ENCODE assay signal across 11 mouse cellular contexts in the genomic region with DNA sequence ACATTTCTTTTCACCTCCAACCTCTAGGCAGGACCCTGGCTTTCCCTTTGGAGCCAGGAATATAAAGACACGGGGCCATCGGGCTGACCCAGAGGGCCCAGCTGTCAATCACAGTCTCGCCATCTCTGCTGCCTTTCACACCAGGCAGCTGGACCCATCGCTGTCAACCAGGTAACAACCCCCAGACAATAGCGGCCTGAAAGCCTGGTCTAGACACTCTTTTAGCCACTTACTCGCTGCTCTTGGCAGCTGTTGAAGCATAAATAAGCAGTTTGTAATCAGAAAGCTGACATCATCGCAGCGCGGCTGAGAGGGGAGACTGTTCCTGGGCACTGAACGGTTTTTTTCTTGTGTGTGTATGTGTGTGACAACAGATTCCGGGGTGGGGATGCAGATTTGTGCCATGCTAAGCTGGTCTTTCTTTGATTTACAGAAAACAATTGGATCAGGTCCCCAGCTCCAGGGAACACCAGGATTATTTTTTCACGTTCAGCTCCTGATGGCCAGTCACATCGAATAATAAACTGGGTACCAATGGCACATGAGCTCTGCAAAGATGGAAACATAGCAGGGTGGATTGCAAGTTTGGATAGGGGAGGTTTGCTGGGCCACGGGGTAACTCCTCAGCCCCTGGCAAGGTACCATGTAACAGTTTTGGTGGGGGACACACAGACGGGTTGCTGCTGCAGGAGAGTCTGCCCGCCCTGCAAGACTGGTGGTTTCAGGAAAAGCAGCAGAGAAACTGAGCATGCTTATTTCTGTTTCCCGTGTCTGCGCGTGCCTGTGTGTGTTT.
DNase-seq lines count a peak whose midpoint lies in the region; ATAC-seq and TF ChIP-seq lines count a peak whose summit lies in the region.
"Had no signal": no experiment of that assay in that cellular context is flagged by ENCODE, and none has a peak within 500 bp of the region (broad histone marks: within the 10 kb centered on the region; RNA-seq: fewer than 3 reads in every experiment).

No protein-coding gene starts in this region.

- H3K4me3 ChIP-seq in embryonic facial prominence, embryonic 11.5 days (ENCODE audit: low read depth, low read length) = no peak overlapping the region
- H3K4me3 ChIP-seq in hindbrain, embryonic 14.5 days (replicated peaks; ENCODE audit: low read length) = no peak overlapping the region
- H3K4me3 ChIP-seq in midbrain, postnatal 0 days (ENCODE audit: low read depth, low read length) = no peak overlapping the region

- H3K4me2 ChIP-seq in embryonic facial prominence, embryonic 11.5 days (ENCODE audit: low read depth, low read length) = no peak overlapping the region
- peak overlapping the region; percentile 47 for H3K4me2 ChIP-seq in hindbrain, embryonic 14.5 days (replicated peaks)
- H3K4me2 ChIP-seq in midbrain, postnatal 0 days (ENCODE audit: low read depth, low read length, poor library complexity, severe bottlenecking) = peak overlapping the region; percentile 27; the same call in 1 of the 2 replicates
- H3K4me2 ChIP-seq: liver, embryonic 11.5 days had no signal

- H3K9ac ChIP-seq in embryonic facial prominence, embryonic 11.5 days (replicated peaks; ENCODE audit: low read length) = no peak overlapping the region; the same call in 1 of the 2 replicates
- peak overlapping the region; percentile 46 for H3K9ac ChIP-seq in hindbrain, embryonic 14.5 days
- peak overlapping the region; percentile 5 for H3K9ac ChIP-seq in midbrain, postnatal 0 days (replicated peaks; ENCODE audit: low read length, poor library complexity, severe bottlenecking)

- TF ChIP-seq CTCF in midbrain, postnatal 0 days (IDR thresholded peaks at IDR 0.05) = no peak

- 49% methylated on average over 19 of the region's 19 CpGs for WGBS in embryonic facial prominence, embryonic 11.5 days
- 17% methylated on average over 19 of the region's 19 CpGs for WGBS in hindbrain, embryonic 14.5 days
- 15% methylated on average over 19 of the region's 19 CpGs for WGBS in midbrain, postnatal 0 days

- H3K9me3 ChIP-seq in embryonic facial prominence, embryonic 11.5 days (replicated peaks; ENCODE audit: control insufficient read depth, low read length) = no peaks in the 10 kb centered on the region
- no peaks in the 10 kb centered on the region for H3K9me3 ChIP-seq in hindbrain, embryonic 14.5 days (ENCODE audit: control insufficient read depth, low read length)
- no peaks in the 10 kb centered on the region for H3K9me3 ChIP-seq in midbrain, postnatal 0 days (ENCODE audit: low read length)

- peak; percentile 78; the same call in 1 of the 2 replicates for ATAC-seq in embryonic facial prominence, embryonic 11.5 days (replicated peaks; ENCODE audit: insufficient number of reproducible peaks, low FRiP score, low TSS enrichment, low read depth)
- ATAC-seq in hindbrain, embryonic 14.5 days (ENCODE audit: low FRiP score) = peak; percentile 61
- ATAC-seq in midbrain, postnatal 0 days (ENCODE audit: low FRiP score) = peak; percentile 66; the same call in 1 of the 2 replicates

- no peaks in the 10 kb centered on the region for H3K36me3 ChIP-seq in embryonic facial prominence, embryonic 11.5 days (replicated peaks; ENCODE audit: control insufficient read depth, insufficient read depth, low read depth, low read length)
- no peaks in the 10 kb centered on the region for H3K36me3 ChIP-seq in hindbrain, embryonic 14.5 days (replicated peaks; ENCODE audit: control insufficient read depth, insufficient read depth)
- no peaks in the 10 kb centered on the region for H3K36me3 ChIP-seq in midbrain, postnatal 0 days (ENCODE audit: insufficient read depth, low read length)
- H3K36me3 ChIP-seq: G1E had no signal

- no peaks in the 10 kb centered on the region for H3K27me3 ChIP-seq in embryonic facial prominence, embryonic 11.5 days (ENCODE audit: control insufficient read depth, insufficient read depth, low read length)
- H3K27me3 ChIP-seq in hindbrain, embryonic 14.5 days (ENCODE audit: control insufficient read depth, insufficient read depth, low read length) = no peaks in the 10 kb centered on the region
- no peaks in the 10 kb centered on the region for H3K27me3 ChIP-seq in midbrain, postnatal 0 days (ENCODE audit: insufficient read depth, low read length)

- DNase-seq in kidney, postnatal 10 days = peak; percentile 13
- no peak for DNase-seq in kidney, postnatal 36 days
- DNase-seq in embryonic facial prominence, embryonic 11.5 days (ENCODE audit: low spot score) = peak; percentile 46
- peak; percentile 72 for DNase-seq in hindbrain, embryonic 14.5 days (ENCODE audit: low spot score)
- peak; percentile 70 for DNase-seq in midbrain, postnatal 0 days (ENCODE audit: low spot score)
- no peak for DNase-seq in gastrocnemius, postnatal 4 days (ENCODE audit: low spot score in 2 of 2)
- no peak for DNase-seq in adipocyte (ENCODE audit: low spot score)
- DNase-seq in natural killer cell, adult 2 months (ENCODE audit: low spot score in 2 of 2) = no peak
- DNase-seq: cerebellum, adult 11-12 months had no signal

- 0 out of 2 replicates have a peak, but pooled peaks cover 3% of the 10 kb centered on the region for H3K4me1 ChIP-seq in embryonic facial prominence, embryonic 11.5 days (ENCODE audit: control insufficient read depth, insufficient read depth, low read length)
- peaks cover 43% of the 10 kb centered on the region for H3K4me1 ChIP-seq in hindbrain, embryonic 14.5 days (replicated peaks; ENCODE audit: control insufficient read depth, insufficient read depth, low read length)
- peaks cover 6% of the 10 kb centered on the region; the same call in 1 of the 2 replicates for H3K4me1 ChIP-seq in midbrain, postnatal 0 days (ENCODE audit: insufficient read depth, low read length)

- H3K27ac ChIP-seq in embryonic facial prominence, embryonic 11.5 days (replicated peaks; ENCODE audit: low read depth, low read length) = no peak overlapping the region
- peak overlapping the region; percentile 75 for H3K27ac ChIP-seq in hindbrain, embryonic 14.5 days
- H3K27ac ChIP-seq in midbrain, postnatal 0 days (ENCODE audit: low read depth, low read length) = peak overlapping the region; percentile 69

Comparison
In these comparisons a context has a peak if more than half of its experiments do, and no peak if none do; other contexts are left out.
1. DNase-seq: peak in kidney, postnatal 10 days (single experiment), embryonic facial prominence, embryonic 11.5 days (single experiment), hindbrain, embryonic 14.5 days (single experiment) and midbrain, postnatal 0 days (single experiment); none in kidney, postnatal 36 days (0 of 2), gastrocnemius, postnatal 4 days (0 of 2), adipocyte (single experiment) and natural killer cell, adult 2 months (0 of 2).
2. Peak in every context shown above with its lines, with median percentiles within 50 percentile points of each other: ATAC-seq.